Mouse (Mus musculus) cerebellum, adult (tissue): Measurements from ENCODE around the gene H2al3.

Experiments
- ATAC-seq: cut with Nextera tagmentation; 2 replicates; pipeline ENCODE4 v1.9.2; 2017; ENCODE audit warnings: mild to moderate bottlenecking, moderate library complexity, mixed read lengths; ENCODE audit not compliant: insufficient number of reproducible peaks, low FRiP score, low TSS enrichment

H2al3 gene

DNA sequence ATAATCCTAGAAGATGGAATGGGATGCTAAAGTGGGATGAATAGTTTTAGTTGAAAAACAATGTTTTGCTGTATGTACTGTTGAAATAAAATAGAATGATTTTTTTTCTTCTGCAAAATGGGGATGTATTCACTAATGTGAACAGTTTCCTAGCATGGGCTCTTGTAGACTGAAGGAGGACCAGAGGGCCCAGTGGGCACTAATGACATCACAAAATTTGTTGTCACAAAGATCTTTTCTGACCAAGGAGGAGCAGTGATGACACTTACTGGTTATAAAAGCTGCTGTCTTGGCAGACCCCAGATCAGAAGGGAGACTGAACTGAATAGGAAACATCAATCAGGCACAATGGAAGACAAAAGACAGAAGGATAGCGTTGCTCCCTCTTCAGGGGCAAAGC, at the start of gene H2al3:
TSS of gene H2al3 (plus strand) at position 301 of the 400 bp plus-strand sequence.
- ATAC-seq = no peak

DNA sequence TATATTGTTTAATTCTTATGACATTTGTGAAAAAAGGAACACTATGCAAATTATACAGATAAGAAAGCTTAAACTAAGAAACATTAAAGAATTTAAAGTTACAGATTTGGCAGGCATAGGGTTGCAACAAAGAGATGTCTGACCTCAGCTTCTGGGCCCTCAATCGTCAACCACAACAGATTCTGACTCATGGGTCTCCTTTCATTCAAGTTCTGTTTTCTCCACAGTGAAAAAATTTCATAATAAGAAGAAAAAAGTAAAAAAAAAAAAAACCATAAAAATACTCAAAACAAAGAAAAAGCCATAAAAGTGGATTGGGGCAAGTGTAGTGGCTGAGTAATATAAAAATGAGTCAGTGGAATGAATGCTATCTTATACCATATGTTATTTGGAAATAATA, 39.4 kb upstream of the H2al3 start:
- no peak for ATAC-seq

DNA sequence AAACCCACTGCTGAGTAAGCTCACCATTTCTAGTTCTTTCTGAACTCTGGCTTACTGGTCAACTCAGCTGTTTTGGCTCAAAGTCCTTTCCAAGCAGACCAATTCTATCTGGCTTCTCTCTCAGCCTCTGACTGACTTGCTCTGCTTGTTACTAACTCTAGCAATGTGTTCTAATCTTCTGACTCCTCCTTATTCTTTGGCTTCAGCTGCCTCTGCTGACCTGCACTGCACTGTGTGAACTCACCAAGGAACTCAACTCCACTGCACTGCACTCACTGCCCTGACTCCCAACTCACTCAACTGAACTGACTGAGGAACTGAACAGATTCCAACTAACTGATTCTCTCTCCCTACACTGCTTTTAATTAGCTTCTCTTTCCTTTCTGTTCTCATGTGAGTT, 37.0 kb upstream of the H2al3 start:
- ATAC-seq = no peak

DNA sequence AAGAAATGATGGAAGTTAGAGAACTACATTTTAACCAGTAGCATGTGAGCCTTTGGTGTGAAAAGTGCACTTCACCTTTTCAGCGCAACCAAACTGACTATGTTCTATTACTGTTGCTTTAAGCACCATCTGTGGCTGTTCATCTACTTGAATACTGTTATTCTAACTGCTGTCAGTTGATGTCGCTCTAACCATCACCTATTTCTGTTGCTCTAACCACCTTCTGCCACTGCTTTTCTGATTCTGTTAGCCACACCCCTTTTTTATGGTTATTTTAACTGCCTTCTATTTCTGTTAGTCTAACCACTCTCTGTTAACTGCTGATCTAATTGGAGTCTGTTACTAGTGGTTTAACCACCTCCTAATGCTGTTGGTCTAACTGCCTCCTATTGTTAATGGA, 14.7 kb upstream of the H2al3 start:
- no peak for ATAC-seq

DNA sequence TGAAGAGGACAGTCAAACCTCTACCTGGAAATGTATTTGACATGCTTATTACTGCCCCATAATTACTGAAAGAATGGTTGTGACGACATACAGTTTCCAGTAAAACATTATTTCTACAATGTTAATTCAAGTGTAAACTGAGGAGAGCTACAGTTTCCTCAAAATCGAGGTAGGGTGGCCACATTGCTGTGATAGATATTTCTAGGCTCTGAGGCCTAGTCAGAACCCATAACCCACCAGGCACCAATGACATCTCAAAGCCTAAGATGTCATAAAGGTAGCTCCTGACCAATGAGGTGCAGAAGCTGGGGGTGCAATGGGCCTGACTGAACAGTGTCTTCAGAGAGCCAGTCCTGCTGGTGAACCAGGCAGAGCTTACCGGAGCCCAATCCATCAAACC, 2.9 kb upstream of the H2al3 start, which contains the start of gene Hypm:
TSS of gene Hypm (plus strand) at position 301 of the 400 bp plus-strand sequence.
- no peak for ATAC-seq

DNA sequence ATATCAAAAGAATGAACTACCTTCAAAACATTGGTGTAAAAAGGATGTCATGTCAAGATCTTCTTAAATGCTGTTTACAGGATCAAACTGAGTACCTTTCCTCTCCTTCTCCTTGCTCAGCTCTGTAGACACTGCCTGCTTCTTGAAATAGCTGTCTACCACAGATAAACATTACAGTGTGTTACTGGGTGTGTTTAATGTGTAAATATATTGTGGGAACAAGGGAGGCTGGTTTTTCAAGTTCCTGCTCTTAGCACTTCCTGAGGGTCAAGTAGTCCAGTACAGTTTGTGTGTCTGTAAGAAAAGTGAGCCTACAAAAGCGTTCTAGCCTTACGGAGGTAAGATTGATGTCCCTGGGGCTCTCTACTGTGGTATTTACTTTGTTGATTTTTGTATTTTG, 12.4 kb downstream of the H2al3 start:
- no peak for ATAC-seq

DNA sequence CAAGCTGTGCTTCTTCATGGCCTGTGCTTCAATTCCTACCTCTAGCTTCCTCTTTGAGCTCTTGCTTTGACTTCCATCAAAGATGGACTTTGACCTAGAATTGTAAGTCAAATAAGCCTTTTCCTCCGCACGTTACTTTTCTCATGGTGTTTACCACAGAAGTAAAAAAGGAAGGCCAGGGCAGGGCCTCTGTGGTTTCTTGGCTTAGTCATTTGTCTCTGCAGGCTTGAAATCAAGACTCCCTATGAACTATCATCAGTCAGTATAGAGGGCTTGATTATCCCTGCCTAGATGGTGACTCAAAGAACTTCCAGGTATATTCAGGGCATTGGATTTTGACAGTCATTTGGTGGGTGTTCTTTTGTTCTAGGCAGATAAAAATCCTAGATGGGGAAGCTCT, 26.0 kb downstream of the H2al3 start:
- ATAC-seq = no peak

DNA sequence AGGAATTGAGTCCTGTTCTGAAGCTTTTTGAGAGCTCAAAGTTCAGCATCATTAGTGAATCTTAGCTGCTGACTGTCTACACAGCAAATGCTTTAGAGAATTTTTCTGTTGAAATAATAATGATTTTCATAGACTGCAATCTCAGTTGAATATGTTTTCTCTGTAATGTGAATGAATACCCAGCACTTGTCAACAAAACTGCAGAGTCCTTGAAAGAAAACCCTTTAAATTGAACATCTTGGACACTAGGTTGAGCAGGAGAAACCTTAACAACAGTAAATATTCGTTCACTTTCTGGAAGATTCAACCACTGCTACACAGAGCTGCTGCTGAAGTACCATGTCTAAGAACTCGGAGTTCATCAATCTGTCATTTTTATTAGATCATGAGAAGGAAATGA, 35.8 kb downstream of the H2al3 start, which contains the start of gene Sytl5:
TSS of gene Sytl5 (plus strand) at position 301 of the 400 bp plus-strand sequence.
- ATAC-seq = no peak
